Mouse (Mus musculus) CD4-positive naive resting alpha-beta T cell, adult 57 days (primary cell): ENCODE data around the gene Cblb. TPM values are rescaled to one million over a fixed set of nuclear protein-coding genes. Genes with fewer than 3 reads are reported as not detected.

ENCODE experiments used
- total RNA-seq: library from RNA; stranded (reverse); gene quantifications from one replicate; pipeline ENCODE4 v1.2.4, GENCODE M21; 2023

Gene Cblb
- 354 TPM for total RNA-seq

GRCm38 (mm10) chr16:52031091-52031689 is at the start of gene Cblb:
Gene Cblb, plus strand, starts transcription at chr16:52031225.

